Mouse (Mus musculus): ENCODE data around the gene Alox5ap. TPM values are rescaled to one million over a fixed set of nuclear protein-coding genes. Genes with fewer than 3 reads are reported as not detected.
A peak's percentile ranks its signal among the peaks of the same experiment; 100 is the strongest.

Gene Alox5ap
- total RNA-seq, 4 experiments from 2014 or later: 14.1 to 24.7 (median 21.0) TPM

DNA sequence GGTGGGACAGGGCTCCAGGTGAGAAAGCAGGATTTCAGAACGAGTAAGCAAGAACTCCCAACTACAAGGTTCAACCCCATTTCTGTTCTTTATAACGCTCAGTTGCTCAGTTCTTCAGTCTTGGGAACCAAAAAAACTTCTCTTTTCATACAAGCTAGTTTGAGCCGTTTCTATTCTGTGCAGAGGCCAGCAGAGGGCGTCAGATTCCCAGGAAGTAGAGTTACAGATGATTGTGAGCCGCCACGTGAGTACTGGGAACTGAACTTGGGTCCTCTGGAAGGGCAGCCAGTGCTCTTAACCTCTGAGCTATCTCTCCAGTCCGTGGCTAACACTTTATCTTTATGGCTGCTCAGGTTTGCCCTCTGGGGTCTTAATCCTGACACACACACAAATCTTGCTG is 3.1 kb upstream of the Alox5ap start:
- no peak for DNase-seq

DNA sequence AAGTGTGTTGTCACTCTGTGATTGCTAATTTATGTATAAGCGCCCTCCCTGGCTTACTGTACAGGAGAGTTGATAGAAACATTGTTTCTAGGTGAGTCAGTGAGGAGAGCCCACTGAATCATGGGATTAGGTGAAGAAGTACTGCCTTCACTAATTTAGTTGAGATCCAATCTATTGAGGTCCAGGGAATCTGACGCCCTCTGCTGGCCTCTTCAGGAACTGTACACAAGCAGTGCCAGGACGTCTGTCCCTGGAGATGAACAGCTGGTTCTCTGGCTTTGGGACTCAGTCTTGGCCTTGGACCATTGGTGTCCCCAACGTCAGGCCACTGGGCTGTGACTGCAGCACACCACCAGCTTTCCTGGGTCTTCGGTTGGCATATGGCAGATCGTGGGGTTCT is 2.7 kb upstream of the Alox5ap start:
- no peak for DNase-seq

DNA sequence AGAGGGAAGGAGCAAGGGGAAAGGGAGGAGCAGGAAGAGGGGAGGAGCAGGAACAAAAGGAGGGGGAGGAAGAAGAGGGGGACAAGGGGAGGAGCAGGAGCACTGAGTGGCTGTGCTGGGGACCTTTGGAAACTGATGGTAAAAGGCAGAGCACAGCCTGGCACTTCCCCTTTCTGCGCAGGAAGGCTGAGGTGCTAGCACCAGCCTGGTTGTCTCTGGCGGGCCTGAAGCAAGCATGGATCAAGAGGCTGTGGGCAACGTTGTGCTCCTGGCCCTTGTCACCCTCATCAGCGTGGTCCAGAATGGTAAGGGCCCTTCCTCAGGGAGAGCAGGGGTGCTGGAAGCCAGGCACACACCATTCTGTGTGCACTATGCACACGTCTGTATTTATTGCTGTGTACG is 312 bp downstream of the Alox5ap start:
- no peak for DNase-seq

DNA sequence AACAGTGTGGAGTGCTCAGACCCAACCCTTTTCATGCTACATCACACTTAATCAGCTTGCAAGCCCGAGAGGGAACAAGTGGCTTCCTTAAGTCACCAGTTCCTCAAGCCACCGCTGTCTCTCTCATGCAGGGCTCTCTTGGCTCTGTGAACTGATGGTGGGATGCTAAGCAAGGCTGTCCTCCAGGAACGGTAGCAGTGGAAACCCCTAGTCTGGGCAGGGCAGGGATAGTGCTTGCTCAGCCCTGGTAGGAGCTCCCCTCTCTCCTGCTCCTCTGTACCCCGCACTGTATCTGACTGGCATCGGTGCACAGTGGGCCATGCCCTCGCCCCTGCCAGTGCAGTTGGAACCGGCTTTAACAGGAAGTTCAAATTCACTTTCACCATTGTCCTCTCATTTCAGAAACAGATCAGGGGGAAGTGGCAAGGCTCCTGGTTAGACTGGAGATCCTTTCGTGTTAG is 2.2 kb downstream of the Alox5ap start:
- no peak for DNase-seq

DNA sequence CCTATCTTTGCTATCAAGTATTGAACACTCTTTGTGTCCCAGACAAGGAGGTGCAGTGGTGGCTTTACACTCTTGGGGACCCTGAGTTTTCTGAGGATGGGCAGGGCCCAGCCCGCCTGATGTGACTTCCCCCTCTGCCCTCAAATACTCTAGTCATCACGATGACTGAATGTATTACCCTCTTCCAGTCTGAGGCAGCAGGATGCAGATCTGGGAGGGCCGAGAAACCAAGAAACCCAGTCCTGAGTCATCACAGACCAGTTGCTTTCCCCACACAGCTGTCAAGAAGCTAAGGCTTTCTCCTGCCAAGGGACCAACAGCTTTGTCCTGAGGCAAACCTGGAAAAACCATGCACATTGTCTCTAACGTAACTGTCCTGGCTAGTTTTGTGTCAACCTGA is 2.9 kb downstream of the Alox5ap start:
- DNase-seq: no peak

DNA sequence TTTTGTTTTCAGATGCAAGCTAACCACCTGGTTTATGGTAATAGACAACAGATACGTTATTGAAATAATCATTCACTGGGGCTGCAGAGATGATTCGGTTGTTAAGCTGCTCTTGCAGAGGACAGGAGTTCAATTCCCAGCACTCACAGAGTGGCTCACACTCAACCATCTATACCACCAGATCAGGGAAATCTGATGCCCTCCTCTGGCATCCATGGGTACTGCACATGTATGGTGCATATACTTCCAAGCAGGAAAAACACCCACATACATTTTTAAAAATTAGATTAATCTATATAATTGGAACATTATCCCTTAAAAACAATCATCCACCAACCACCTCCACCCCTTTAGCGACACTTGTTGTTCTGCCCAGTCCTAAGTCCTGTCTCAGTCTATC is 6.7 kb downstream of the Alox5ap start:
- DNase-seq: no peak

DNA sequence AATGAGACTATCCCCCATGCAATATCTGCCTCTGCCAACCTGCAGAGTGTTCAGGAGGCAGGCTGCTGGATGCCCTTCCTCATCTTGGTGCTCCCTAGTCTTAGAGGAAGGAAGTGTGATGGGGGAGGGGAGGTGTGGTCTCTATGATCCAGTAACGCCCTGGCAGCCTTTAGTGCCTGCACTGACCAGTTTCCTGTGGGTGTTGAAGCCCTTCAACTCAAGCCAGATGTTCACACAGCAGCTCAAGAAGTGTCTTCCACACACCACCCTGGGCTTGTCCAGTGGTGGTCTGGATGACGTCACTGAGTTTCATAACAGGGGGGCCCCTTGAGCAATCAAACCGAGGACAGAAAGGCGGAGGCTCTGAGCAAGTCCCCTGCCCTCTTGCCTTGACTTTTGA is 8.0 kb downstream of the Alox5ap start:
- DNase-seq: no peak

DNA sequence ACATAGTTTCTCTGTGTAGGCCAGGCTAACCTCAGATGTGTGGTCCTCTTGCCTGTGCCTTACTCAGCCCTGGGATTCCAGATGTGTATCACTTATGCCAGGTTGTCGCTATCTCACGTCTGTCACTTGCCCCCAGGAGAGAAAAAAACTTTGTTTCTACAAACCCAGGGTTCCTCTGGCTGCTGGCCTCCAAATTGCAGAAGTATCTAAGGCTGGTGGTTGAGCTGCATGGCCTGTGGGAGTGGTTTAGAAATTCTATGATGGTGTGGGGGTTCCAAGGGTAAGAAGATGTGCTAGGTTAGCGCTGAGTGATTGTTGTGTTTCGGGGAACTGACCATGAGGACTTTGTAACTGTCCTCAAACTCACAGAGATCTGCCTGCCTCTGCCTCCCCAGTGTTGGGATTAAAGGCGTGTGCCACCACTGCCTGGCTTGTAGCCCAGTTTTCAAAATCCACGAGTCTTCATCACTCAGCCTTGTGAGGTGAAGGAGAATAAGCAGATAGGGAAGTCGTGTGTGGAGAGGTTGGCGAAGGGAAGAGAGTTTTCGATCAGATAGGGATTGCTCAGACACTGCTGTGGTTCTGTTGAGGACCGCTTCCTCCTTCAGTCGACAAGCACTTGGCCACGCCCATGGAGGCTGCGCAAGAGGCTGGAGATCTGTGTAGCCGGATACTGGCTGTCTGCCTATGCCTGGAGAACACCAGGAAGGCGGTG is 10.0 kb downstream of the Alox5ap start:
- no peak for DNase-seq

DNA sequence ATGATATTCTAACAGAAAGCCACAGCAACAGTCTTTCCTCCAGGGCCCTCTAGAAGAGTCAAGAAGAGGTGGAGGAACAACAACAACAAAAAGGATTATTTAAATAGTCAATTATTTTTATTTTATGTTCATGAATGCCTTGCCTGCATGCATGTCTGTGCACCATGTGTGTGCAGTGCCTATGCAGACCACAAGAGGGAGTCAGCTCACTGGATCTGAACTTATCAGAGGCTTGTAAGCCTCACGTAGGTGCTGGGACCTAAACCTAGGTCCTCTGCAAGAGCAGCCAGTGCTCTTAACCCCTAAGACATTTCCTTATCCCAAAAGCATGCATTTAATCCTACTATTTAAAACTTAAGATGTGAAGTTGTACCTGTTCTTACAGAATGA is 10.5 kb downstream of the Alox5ap start:
- DNase-seq: no peak

DNA sequence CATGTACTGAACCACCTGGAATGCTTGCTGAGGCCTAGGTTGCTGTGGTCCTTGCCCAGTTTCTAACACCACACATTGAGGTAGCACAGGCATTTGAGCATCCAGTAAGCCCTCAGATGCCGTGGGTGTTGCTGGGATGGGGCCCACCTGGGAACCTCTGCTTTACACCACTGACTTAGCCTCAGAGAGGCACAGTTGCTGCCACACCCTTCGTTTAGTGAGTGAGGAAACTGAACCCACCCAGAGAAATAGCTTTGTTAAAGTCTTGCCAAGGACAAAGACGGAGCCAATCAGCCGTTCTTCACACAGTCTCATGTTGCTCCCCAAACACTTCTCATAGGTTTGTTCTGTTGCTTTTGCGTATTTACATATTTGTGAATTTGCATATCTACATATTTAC is 13.0 kb downstream of the Alox5ap start:
- DNase-seq: no peak

DNA sequence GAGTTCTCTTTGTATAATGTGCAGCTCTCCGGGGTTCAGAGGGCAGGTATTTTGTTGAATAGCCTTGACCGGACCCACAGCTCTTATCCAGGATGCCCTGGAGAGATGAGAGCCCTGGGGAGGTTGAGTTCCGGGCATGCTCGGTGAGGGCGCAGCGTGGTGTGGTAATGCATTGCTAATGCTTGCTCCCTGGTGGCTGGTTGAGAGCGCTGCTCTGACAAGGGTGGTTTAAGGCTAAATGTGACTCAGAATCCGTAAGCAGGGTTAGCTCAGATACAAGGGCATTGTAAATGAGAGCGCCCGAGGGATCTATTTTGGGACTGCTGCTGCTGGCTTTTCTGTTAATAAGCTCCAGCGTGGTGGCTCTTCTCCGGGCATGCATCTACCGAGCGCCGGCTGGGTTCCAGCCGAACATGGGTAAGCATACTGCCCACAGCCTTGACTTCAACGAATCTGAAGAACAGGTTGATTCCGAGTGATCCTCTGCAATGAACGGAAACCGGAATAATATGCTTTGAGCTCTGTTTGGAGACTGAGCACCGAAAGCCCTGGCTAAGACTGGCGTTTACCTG is 14.8 kb downstream of the Alox5ap start:
- DNase-seq: peak; percentile 59

DNA sequence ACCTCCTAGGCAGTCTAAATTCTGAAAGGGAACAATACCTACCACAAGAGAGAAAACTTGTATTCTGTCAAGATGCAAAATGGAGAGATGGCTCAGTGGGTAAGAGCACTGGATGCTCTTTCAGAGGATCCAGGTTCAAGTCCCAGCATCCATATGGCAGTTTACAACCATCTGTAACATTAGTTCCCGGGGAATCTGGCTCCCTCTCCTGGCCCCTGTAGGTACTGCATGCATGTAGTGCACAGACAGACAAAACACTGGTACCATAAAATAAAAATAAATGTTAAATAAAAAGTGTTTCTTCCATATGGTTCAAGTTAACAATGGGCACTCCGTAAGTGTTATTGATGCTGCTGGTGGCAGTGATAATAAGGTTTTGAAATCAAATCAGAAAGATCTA is 18.4 kb downstream of the Alox5ap start:
- DNase-seq: no peak

DNA sequence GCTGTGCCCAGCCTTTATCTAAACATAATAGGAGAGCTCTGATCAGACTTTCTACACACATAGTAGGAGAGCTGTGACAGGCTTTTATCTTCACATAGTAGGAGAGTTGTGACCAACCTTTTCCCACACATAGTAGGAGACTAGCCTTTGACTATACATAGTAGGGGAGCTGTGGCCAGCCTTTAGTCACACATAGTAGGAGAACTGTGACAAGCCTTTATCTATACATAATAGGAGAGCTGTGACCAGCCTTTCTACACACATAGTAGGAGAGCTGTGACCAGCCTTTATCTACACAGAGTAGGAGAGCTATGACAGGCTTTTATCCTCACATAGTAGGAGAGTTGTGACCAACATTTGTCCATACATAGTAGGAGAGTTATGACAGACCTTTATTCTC is 19.3 kb downstream of the Alox5ap start:
- DNase-seq: no peak

DNA sequence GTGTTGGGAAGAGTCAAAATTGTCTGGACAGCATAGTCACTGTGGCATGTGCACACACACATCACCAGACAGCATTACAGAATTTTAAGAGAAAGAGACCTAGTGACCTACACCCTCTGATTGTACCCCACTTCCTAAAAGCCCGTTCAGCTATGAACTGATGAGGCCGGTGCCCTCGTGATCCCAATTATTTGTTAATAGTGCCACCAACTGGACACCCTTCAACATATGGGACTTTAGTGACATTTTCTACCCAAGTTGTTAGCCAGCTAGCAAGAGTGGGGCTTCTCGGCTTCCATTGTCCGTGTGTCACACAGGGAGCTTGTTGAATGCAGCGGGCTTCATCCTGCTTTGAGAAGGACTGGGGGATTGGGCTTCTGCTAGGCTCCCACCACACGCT is 21.5 kb downstream of the Alox5ap start:
- no peak for DNase-seq

DNA sequence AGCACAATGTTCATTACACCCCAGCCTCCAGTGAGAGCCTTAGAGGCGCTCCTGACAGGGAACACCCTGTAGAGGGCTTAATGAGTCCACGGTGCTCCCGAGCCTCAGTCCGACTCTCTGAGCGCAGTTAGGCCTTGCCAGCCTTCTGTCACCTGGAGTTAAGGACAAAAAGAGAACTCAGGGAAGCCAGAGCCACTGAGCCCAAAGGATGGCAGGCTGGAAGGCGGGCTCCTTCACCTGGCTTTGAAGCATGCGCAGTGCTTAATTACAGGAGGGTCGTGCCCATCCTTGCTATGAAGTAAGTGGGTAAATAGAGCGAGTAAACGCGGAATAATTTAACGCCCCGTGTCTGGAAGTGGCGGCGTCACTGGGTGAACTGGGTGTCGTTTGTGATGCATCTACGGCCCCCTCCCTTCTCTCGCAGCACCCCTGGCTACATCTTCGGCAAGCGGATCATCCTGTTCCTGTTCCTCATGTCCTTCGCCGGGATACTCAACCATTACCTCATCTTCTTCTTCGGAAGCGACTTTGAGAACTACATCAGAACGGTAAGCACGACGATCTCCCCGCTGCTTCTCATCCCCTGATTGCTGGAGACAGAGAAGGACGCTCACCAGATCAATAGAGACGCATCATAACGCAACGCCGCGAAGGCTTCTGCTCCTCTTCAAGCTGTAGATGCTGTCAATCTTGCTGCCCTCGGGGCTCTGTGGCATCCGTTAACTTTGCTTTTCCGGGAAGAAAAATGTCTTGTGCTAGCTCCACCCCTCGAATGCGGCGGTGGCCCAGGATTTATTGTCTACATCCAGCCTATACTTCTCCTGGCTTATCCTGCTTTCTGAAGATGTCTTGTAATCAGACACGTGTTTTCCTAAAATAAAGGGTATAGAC is 22.8 kb downstream of the Alox5ap start:
- no peak for DNase-seq

DNA sequence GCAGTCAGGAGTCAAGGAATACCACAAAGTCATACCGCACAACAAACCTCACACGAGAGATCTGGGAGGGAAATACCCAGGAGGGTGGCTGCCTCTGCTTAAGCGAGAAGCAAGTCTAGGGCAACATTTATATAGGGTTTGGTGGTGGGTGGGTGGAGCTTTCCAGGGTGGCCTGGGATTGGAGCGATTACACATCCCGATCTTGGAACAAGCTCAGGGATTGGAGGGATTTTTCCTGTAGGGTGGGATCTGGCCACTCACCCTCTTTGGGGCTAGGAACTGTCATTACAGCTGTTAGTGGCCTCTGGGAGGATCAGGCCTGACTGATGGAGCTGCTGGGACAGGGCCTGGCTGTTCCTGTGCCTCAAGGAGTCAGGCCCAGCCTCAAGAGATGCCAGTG is 26.7 kb downstream of the Alox5ap start:
- no peak for DNase-seq

DNA sequence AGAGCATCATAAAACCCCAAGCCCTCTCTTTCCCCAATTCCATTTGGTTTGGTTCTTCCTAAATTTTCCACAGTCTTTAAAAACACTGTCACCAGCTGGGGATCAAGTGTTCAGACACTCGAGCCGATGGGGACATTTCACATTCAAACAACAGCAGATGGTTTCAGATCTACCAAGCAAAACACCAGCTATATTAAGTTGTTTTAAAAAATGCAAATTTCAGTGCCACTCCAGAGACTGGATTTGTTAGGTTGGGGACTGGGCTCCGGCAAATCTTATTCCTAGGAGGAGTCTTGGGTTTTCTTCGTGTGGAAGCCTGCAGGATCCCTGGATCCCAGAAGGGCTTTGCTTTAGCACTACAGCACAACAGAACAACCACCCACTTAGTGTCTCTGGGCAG is 28.5 kb downstream of the Alox5ap start:
- DNase-seq: no peak

DNA sequence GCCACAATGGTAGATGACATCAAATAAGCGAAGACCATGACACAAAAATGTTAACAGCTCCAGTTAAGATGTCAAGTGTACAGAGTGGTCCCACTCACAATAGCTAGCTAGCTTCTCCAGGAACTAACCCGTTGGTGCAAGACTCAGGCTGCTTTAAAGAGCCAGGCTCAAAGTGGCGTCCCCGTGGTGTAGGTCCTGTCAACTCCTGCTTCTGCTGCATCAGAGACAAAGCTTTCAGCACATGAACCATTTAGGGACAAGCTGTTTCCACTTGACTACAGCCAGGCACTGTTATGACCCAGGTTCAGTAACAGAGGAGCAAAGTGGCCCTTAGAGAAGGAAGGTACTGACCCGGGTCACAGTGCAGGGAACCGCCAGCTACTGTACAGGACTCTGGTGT is 32.2 kb downstream of the Alox5ap start:
- DNase-seq: no peak

DNA sequence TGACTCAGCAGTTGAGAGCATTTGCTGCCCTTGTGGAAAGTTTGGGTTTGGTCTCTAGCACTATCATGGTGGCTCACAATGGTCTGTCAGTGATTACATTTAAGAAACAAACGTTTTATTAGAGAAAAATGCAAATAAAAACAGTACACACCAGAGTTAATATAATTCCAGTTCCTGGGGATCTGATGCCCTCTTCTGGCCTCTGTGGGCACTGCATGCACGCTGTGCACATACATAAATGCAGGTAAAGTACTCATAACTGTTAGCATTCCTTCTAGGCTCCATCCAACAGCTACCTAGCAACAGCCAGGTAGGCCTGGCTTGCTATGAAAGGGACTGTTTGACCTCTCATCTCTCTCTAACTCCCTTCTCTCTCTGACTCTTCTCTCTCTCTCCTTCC is 32.9 kb downstream of the Alox5ap start:
- no peak for DNase-seq

DNA sequence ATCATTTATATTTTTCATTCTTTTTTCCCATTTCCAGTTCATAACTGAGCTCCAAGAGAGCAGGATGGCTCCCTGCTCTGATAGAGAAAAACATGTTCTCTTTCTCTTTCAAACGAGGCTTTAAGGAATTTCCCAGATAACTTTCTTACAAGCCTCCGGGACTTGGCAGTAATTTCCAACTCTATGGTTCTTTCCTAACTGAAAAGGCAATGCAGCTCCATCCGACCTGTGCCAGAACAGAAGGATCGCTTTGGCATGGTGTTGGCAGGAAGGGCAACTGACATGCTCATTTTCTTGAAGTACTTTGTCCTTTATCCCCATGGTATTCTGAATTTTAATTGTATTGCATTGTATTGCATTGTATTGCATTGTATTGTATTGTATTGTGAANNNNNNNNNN is 33.7 kb downstream of the Alox5ap start:
- no peak for DNase-seq

DNA sequence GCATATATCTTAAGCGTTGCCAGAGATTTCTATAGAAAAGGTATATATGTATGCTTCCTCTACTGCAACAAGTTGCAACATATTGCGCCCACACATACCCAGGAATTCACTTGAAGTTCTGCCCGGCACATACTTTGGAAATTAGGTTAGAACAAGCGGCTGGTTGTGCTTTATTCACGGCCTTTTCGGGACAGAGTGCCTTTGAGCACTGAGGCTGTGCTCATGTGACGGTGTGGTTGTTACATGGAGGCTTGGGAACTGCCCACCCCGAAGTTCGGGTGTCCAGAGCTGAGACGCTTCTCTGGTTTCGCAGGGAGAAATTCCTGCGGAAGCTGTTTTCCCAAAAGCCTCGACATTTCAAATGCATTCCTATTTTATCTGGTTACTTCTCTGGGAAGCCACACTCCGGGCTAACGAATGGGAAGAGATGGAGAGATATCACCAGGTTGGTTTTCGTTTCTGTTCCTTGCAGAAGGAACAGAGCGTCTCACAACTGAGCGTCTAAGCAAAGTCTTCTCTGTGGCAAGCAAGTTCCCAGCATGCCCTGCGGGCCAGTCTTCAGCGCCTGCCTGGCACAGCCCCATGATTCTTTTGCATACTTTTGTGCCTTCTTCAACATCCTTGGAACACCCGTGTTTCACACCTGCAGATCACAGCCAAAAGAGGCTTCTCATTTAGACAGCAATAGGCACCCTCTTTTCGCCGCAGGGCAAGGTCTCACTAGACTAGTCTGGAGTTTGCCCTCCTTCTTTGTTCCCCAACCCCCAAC is 48.5 kb downstream of the Alox5ap start:
- DNase-seq: no peak

DNA sequence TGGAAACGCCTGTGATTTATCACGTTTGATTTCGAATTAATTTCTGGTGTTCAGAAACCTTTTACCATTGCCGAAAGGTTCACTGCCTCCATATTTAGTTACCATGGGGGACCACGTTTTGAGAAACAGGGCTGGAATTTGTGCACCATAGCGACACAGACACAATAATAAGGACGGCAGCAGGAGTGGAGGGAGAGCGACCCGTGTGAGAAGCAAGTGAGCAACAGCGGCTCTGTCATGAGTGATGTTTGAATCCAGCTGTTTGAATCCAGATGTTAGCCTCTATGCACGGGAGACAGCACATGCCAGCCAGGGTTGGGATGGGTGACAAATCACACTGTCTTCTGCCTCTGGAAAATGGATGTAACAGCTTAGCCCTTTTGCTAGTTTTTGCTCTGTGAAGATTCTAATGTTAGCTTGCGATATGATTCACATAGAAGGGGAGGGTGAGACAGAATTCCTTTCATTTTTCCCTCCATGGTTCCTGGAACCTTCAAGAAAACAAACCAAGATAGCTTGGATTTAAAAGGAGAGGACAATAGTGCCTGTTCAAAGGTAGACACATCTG is 50.0 kb downstream of the Alox5ap start:
- DNase-seq: no peak

DNA sequence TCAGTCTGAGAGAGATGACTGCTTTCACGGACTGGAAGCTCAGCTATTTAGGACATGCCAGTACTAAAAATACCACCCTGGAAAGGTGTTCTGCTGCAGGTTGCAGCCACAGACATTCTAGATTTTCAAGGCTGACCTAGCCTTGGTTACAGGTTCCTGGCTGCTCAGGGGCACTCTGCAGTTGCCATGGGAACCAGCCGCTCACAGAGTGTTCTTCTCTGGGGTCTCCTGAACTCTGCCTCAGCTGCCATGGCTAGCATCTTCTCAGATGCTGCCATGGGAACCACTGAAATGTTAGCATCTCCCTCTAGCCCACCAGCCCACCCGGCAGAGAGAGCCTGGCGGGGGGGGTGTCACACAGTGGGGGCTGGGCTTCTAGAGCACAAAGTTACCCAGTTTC is 52.4 kb downstream of the Alox5ap start:
- DNase-seq: no peak
